Mouse (Mus musculus) E14TG2a.4 (cell line): ENCODE measurements at regions not wholly inside any gene's neighbourhood (a gene's known extent, or its start where the extent isn't known, plus 50 kb on each side); places are given as distances from the start of the nearest gene placed in this dataset.

ENCODE experiments used
- CTCF ChIP-seq: conservative IDR thresholded peaks from 2 replicates; pipeline ENCODE4 v1.5.1; 2014; ENCODE audit warnings: low read length
- NANOG ChIP-seq: IDR thresholded peaks from 2 replicates; pipeline ENCODE4 v1.6.1; 2014; ENCODE audit warnings: borderline replicate concordance, low read length, mixed read lengths
- POU5F1 ChIP-seq: IDR thresholded peaks from 2 replicates; pipeline ENCODE4 v1.6.1; 2014; ENCODE audit warnings: low read length, borderline replicate concordance

DNA sequence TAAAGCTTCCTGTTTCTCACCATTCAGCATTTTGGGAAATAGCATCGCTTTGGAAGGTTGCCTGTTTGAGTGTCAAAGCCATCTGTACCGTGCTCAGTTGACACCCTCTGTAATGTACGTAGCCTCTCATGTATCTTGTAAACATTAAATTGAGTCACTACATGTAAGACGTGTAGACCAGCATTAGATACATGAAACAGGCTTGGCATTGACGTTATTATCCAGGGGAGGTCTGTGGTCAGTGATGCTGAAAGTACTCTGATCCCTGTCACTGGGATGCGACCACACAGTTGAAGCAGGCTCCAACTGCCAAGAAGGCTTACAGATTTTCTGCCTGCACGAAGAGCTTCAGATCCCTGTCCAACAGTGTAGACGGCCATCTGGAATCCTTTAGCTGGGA is 872.3 kb upstream of the Lrrc6 start:
- TF ChIP-seq CTCF (no peak), NANOG (no peak), POU5F1 (no peak)
